ENCODE assay signal across 27 mouse cellular contexts in the genomic region with DNA sequence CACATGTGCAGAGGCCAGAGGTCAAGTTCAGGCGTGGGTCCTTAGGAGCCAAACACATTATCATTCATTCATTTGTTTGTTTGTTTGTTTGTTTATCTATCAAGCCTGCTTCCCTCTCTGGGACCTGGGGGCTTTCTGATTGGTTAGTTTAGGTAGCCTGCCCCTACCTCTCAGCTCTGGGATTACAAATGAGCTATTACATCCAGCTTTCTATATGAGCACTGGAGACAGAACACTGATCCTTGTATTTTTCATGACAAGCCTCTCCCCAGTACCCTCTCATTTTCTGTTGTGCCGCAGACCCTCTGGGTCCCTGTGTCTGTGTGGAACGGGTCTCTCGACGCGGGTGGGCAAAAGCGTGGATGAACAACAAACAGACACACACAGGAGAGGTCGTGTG. TPM values are rescaled to one million over a fixed set of nuclear protein-coding genes. Genes with fewer than 3 reads are reported as not detected.
DNase-seq lines count a peak whose midpoint lies in the region; ATAC-seq and TF ChIP-seq lines count a peak whose summit lies in the region.
"Had no signal": no experiment of that assay in that cellular context is flagged by ENCODE, and none has a peak within 500 bp of the region (broad histone marks: within the 10 kb centered on the region; RNA-seq: fewer than 3 reads in every experiment).

No protein-coding gene starts in this region.

- intact Hi-C loops in left cerebral cortex, postnatal 14 days (cut with DNase I), result loop anchor here (10.0 kb wide), 1 partner anchor 607 kb away; no protein-coding TSS in a partner anchor

- in situ Hi-C loops in ES-E14 (cut with MboI; ENCODE audit: low sequenced_read_pairs in 2 of 2, unreplicated experiment in 2 of 2), result no loop called here

- no peaks in the 10 kb centered on the region for H3K9me3 ChIP-seq in E14TG2a.4 (ENCODE audit: low read length)
- H3K9me3 ChIP-seq in ES-Bruce4 (replicated peaks; ENCODE audit: control insufficient read depth, insufficient read depth, low read length, poor library complexity, severe bottlenecking), result no peaks in the 10 kb centered on the region
- H3K9me3 ChIP-seq in ES-E14 (ENCODE audit: control insufficient read depth, insufficient read depth, low read depth, low read length), result no peaks in the 10 kb centered on the region
- no peaks in the 10 kb centered on the region for H3K9me3 ChIP-seq in intestine, postnatal 0 days (ENCODE audit: control insufficient read depth)
- H3K9me3 ChIP-seq: embryonic facial prominence, embryonic 13.5 days; embryonic facial prominence, embryonic 15.5 days; forebrain, embryonic 10.5 days; forebrain, embryonic 12.5 days; G1E had no signal

- no peak for ATAC-seq in intestine, postnatal 0 days
- ATAC-seq: activated CD4-positive, CD25-positive, alpha-beta regulatory T cell, adult 4 months; CD4-positive, CD25-positive, alpha-beta regulatory T cell, adult 4 months; forebrain, embryonic 14.5 days; forebrain, embryonic 16.5 days; Patski had no signal

- peak overlapping the region; percentile 95 for H3K27ac ChIP-seq in ES-Bruce4 (ENCODE audit: insufficient read depth, low read length)
- H3K27ac ChIP-seq in ES-E14 (ENCODE audit: insufficient read depth, low read depth, low read length, poor library complexity, severe bottlenecking), result peak overlapping the region; percentile 91
- no peak overlapping the region for H3K27ac ChIP-seq in intestine, postnatal 0 days (ENCODE audit: low read depth, low read length)
- H3K27ac ChIP-seq: embryonic facial prominence, embryonic 13.5 days; embryonic facial prominence, embryonic 15.5 days; forebrain, embryonic 10.5 days; forebrain, embryonic 12.5 days had no signal

- no peak overlapping the region for H3K4me2 ChIP-seq in intestine, postnatal 0 days (replicated peaks; ENCODE audit: low read depth)
- H3K4me2 ChIP-seq: embryonic facial prominence, embryonic 13.5 days; embryonic facial prominence, embryonic 15.5 days; forebrain, embryonic 12.5 days had no signal

- TF ChIP-seq POLR2A in ES-Bruce4 (IDR thresholded peaks at IDR 0.05; ENCODE audit: insufficient read depth, low read length), result no peak

- DNase-seq in ES-E14 (ENCODE audit: low read depth, low spot score), result no peak
- DNase-seq in ZHBTc4 (ENCODE audit: low read depth, low spot score), result peak; percentile 77
- DNase-seq in left cerebral cortex, adult 8-10 months (ENCODE audit: low spot score in 2 of 2), result no peak
- no peak for DNase-seq in left cerebral cortex, postnatal 14 days (ENCODE audit: low spot score in 2 of 2)
- DNase-seq: adrenal gland, adult 8-10 months; adrenal gland, postnatal 14 days; adrenal gland, postnatal 36 days; cerebellum, adult 11-12 months; cerebellum, adult 2 months; cerebellum, adult 9-10 months; cerebellum, postnatal 10 days; cerebellum, postnatal 25 days had no signal

- no peaks in the 10 kb centered on the region for H3K27me3 ChIP-seq in E14TG2a.4 (ENCODE audit: insufficient read depth, low read length)
- H3K27me3 ChIP-seq in ES-Bruce4 (ENCODE audit: control insufficient read depth, insufficient read depth, low read length, poor library complexity, severe bottlenecking), result no peaks in the 10 kb centered on the region
- no peaks in the 10 kb centered on the region for H3K27me3 ChIP-seq in intestine, postnatal 0 days (replicated peaks; ENCODE audit: control insufficient read depth, insufficient read depth, low read length)
- H3K27me3 ChIP-seq: CH12.LX; embryonic facial prominence, embryonic 13.5 days; embryonic facial prominence, embryonic 15.5 days; forebrain, embryonic 12.5 days; Patski had no signal

- peak overlapping the region; percentile 20; the same call in 1 of the 2 replicates for H3K4me3 ChIP-seq in E14TG2a.4 (replicated peaks; ENCODE audit: low read length)
- no peak overlapping the region for H3K4me3 ChIP-seq in ES-Bruce4 (ENCODE audit: low read depth, low read length)
- 0 out of 4 replicates have a peak overlapping the region, but pooled peaks of 1 of the 2 experiments have one; percentile 28 for H3K4me3 ChIP-seq in ES-E14 (ENCODE audit: insufficient read depth in 1 of 2, low read depth in 1 of 2, low read length in 2 of 2, poor library complexity in 1 of 2, severe bottlenecking in 1 of 2)
- no peak overlapping the region for H3K4me3 ChIP-seq in intestine, postnatal 0 days (ENCODE audit: low read depth, low read length)
- H3K4me3 ChIP-seq: embryonic facial prominence, embryonic 13.5 days; embryonic facial prominence, embryonic 15.5 days; erythroblast, embryonic 14.5 days; forebrain, embryonic 10.5 days; forebrain, embryonic 12.5 days had no signal

- TF ChIP-seq EP300 in ES-Bruce4 (IDR thresholded peaks at IDR 0.05; ENCODE audit: insufficient read depth, low read depth, low read length), result 0 out of 2 replicates have a peak, but pooled peaks have one; percentile 48

- TF ChIP-seq CTCF in E14TG2a.4 (conservative IDR thresholded peaks at IDR 0.05; ENCODE audit: low read length) (no peak), ES-Bruce4 (IDR thresholded peaks at IDR 0.05; ENCODE audit: low read depth, low read length) (no peak)
- TF ChIP-seq CTCF in intestine, postnatal 0 days (IDR thresholded peaks at IDR 0.05; ENCODE audit: low read depth), result no peak

- H3K4me1 ChIP-seq in E14TG2a.4 (replicated peaks; ENCODE audit: low read depth, low read length) (peaks cover 60% of the 10 kb centered on the region), ES-Bruce4 (ENCODE audit: control insufficient read depth, insufficient read depth, low read length) (peaks cover 2% of the 10 kb centered on the region), ES-E14 (ENCODE audit: control insufficient read depth in 2 of 2, insufficient read depth in 2 of 2, low read length in 2 of 2, poor library complexity in 1 of 2) (peaks cover 4 to 23% of the 10 kb centered on the region in 2 experiments)
- no peaks in the 10 kb centered on the region for H3K4me1 ChIP-seq in intestine, postnatal 0 days (replicated peaks; ENCODE audit: control insufficient read depth, insufficient read depth, low read length)
- H3K4me1 ChIP-seq: embryonic facial prominence, embryonic 13.5 days; embryonic facial prominence, embryonic 15.5 days; forebrain, embryonic 10.5 days; forebrain, embryonic 12.5 days had no signal

- H3K36me3 ChIP-seq in E14TG2a.4 (ENCODE audit: insufficient read depth, low read length) (no peaks in the 10 kb centered on the region), ES-Bruce4 (ENCODE audit: control insufficient read depth, insufficient read depth, low read length, poor library complexity, severe bottlenecking) (no peaks in the 10 kb centered on the region), ES-E14 (ENCODE audit: control insufficient read depth, insufficient read depth, low read length, poor library complexity, severe bottlenecking) (no peaks in the 10 kb centered on the region)
- H3K36me3 ChIP-seq in intestine, postnatal 0 days (ENCODE audit: control insufficient read depth, insufficient read depth), result no peaks in the 10 kb centered on the region
- H3K36me3 ChIP-seq: embryonic facial prominence, embryonic 13.5 days; embryonic facial prominence, embryonic 15.5 days; forebrain, embryonic 10.5 days; forebrain, embryonic 12.5 days; G1E had no signal

- H3K9ac ChIP-seq in ES-Bruce4 (ENCODE audit: low read depth, poor library complexity, severe bottlenecking), result peak overlapping the region; percentile 59
- no peak overlapping the region for H3K9ac ChIP-seq in ES-E14 (ENCODE audit: insufficient read depth, low read depth, low read length, poor library complexity, severe bottlenecking)
- H3K9ac ChIP-seq in intestine, postnatal 0 days (ENCODE audit: low read depth, low read length), result no peak overlapping the region
- H3K9ac ChIP-seq: embryonic facial prominence, embryonic 13.5 days; embryonic facial prominence, embryonic 15.5 days; forebrain, embryonic 12.5 days had no signal

- WGBS in intestine, postnatal 0 days, result 86% methylated on average over 8 of the region's 8 CpGs

TF ChIP-seq in ES-E14, 5 proteins besides CTCF, POLR2A, EP300 and RAD21:
- TF ChIP-seq ZC3H11A (IDR thresholded peaks at IDR 0.05; ENCODE audit: borderline replicate concordance, low read depth, low read length) (no peak), MAFK (IDR thresholded peaks at IDR 0.05; ENCODE audit: insufficient read depth, low read depth, low read length) (no peak), CHD2 (IDR thresholded peaks at IDR 0.05; ENCODE audit: low read depth, low read length) (no peak), ZNF384 (IDR thresholded peaks at IDR 0.05; ENCODE audit: low read depth, low read length) (no peak), HCFC1 (IDR thresholded peaks at IDR 0.05; ENCODE audit: borderline replicate concordance, insufficient read depth, low read length) (no peak)

RNA-seq across cellular contexts. Expression of gene Ak4, which starts 30.8 kb away (rescaled TPM):
- 61.4 and 62.7 TPM in 2 replicates for polyA plus RNA-seq in ES-Bruce4 (2011; ENCODE audit: insufficient read depth, insufficient read length, low read depth, missing spikeins)
- total RNA-seq in ES-E14 (2012; rRNA removed), result 46.6 and 48.1 TPM in 2 replicates
- 10 to 100 TPM; 27.1 to 36.0 (median 33.1) TPM for total RNA-seq in left cerebral cortex, adult 8-10 months (2022)
- 10 to 100 TPM; 25.3 to 27.9 TPM for total RNA-seq in left cerebral cortex, postnatal 14 days (2021)
- polyA plus RNA-seq in intestine, postnatal 0 days (2015; fragmentation: Nextera tagmentation; extraction: Ambion mirVana), result 1.6 and 2.0 TPM in 2 replicates
- total RNA-seq: G1E had no signal
- polyA plus RNA-seq: G1E had no signal
